Mouse (Mus musculus): ENCODE data around the gene Klhl2. TPM values are rescaled to one million over a fixed set of nuclear protein-coding genes. Genes with fewer than 3 reads are reported as not detected.

Gene Klhl2
- total RNA-seq, 4 experiments from 2014 or later: 49.6 to 81.4 (median 58.7) TPM

- no peak for DNase-seq
Observed at GRCm38 (mm10) chr8:64829921-64830320, 19.9 kb downstream of the Klhl2 start.

GRCm38 (mm10) chr8:64829391-64829790 lies 20.4 kb downstream of the Klhl2 start:
- no peak for DNase-seq

- DNase-seq: no peak
Observed at GRCm38 (mm10) chr8:64828466-64828865, 21.4 kb downstream of the Klhl2 start.

- DNase-seq: no peak
Observed at GRCm38 (mm10) chr8:64827356-64827755, 22.5 kb downstream of the Klhl2 start.

GRCm38 (mm10) chr8:64826461-64826860 lies 23.4 kb downstream of the Klhl2 start:
- DNase-seq: peak; percentile 88

- no peak for DNase-seq
Observed at GRCm38 (mm10) chr8:64823905-64824304, 25.9 kb downstream of the Klhl2 start.

GRCm38 (mm10) chr8:64820940-64821339 lies 28.9 kb downstream of the Klhl2 start:
- DNase-seq: no peak

GRCm38 (mm10) chr8:64811790-64812189 lies 38.0 kb downstream of the Klhl2 start:
- DNase-seq: no peak

GRCm38 (mm10) chr8:64811083-64811482 lies 38.7 kb downstream of the Klhl2 start:
- DNase-seq: no peak

GRCm38 (mm10) chr8:64806558-64806957 lies 43.3 kb downstream of the Klhl2 start:
- DNase-seq: no peak

- no peak for DNase-seq
Observed at GRCm38 (mm10) chr8:64804971-64805370, 44.8 kb downstream of the Klhl2 start.

- DNase-seq: no peak
Observed at GRCm38 (mm10) chr8:64799306-64799705, 50.5 kb downstream of the Klhl2 start.

- no peak for DNase-seq
Observed at GRCm38 (mm10) chr8:64798503-64798902, 51.3 kb downstream of the Klhl2 start.

- no peak for DNase-seq
Observed at GRCm38 (mm10) chr8:64797751-64798150, 52.1 kb downstream of the Klhl2 start.

- no peak for DNase-seq
Observed at GRCm38 (mm10) chr8:64791250-64791881, 58.5 kb downstream of the Klhl2 start.

GRCm38 (mm10) chr8:64790418-64790817 lies 59.4 kb downstream of the Klhl2 start:
- no peak for DNase-seq

GRCm38 (mm10) chr8:64788715-64789114 lies 61.1 kb downstream of the Klhl2 start:
- DNase-seq: peak; percentile 60

GRCm38 (mm10) chr8:64786801-64787200 lies 63.0 kb downstream of the Klhl2 start:
- no peak for DNase-seq

GRCm38 (mm10) chr8:64784235-64784634 lies 65.6 kb downstream of the Klhl2 start:
- DNase-seq: no peak

- DNase-seq: no peak
Observed at GRCm38 (mm10) chr8:64781947-64782346, 67.9 kb downstream of the Klhl2 start.

- DNase-seq: no peak
Observed at GRCm38 (mm10) chr8:64777925-64778324, 71.9 kb downstream of the Klhl2 start.

- DNase-seq: no peak
Observed at GRCm38 (mm10) chr8:64774136-64774535, 75.7 kb downstream of the Klhl2 start.

- DNase-seq: no peak
Observed at GRCm38 (mm10) chr8:64770814-64771213, 79.0 kb downstream of the Klhl2 start.

- no peak for DNase-seq
Observed at GRCm38 (mm10) chr8:64769586-64769985, 80.2 kb downstream of the Klhl2 start.

- no peak for DNase-seq
Observed at GRCm38 (mm10) chr8:64768645-64769044, 81.2 kb downstream of the Klhl2 start.
